Mouse (Mus musculus): ENCODE measurements around the gene Fxr1.

Fxr1 gene

GRCm38 (mm10) chr3:34019540-34020381 is at the start of gene Fxr1:
Fxr1 (plus strand) TSS chr3:34019943.
- under 1% methylated on average over 79 of the region's 97 CpGs for WGBS

GRCm38 (mm10) chr3:33979395-33979794 is 40.3 kb upstream of the Fxr1 start:
- 75% methylated on average over 6 of the region's 6 CpGs for WGBS

- 92% methylated on average over 5 of the region's 5 CpGs for WGBS
Measured at GRCm38 (mm10) chr3:33982746-33983145, 37.0 kb upstream of the Fxr1 start.

- WGBS: 84% methylated on average over 8 of the region's 8 CpGs
Measured at GRCm38 (mm10) chr3:33989302-33989701, 30.4 kb upstream of the Fxr1 start.

GRCm38 (mm10) chr3:33990451-33990850 is 29.3 kb upstream of the Fxr1 start:
- WGBS: 84% methylated on average over 10 of the region's 10 CpGs

- 63% methylated on average over 8 of the region's 8 CpGs for WGBS
Measured at GRCm38 (mm10) chr3:33990921-33991320, 28.8 kb upstream of the Fxr1 start.

- WGBS: 81% methylated on average over 14 of the region's 14 CpGs
Measured at GRCm38 (mm10) chr3:33993421-33994126, 26.2 kb upstream of the Fxr1 start.

- 73% methylated on average over 3 of the region's 3 CpGs for whole genome bisulfite sequencing
Measured at GRCm38 (mm10) chr3:33994127-33994488, 25.6 kb upstream of the Fxr1 start.

GRCm38 (mm10) chr3:34003860-34004259 is 15.9 kb upstream of the Fxr1 start:
- 76% methylated on average over 3 of the region's 3 CpGs for WGBS

GRCm38 (mm10) chr3:34006301-34006700 is 13.4 kb upstream of the Fxr1 start:
- WGBS: 53% methylated on average over 2 of the region's 2 CpGs

- WGBS: 81% methylated on average over 3 of the region's 3 CpGs
Measured at GRCm38 (mm10) chr3:34006824-34007223, 12.9 kb upstream of the Fxr1 start.

GRCm38 (mm10) chr3:34007611-34008010 is 12.1 kb upstream of the Fxr1 start:
- WGBS: 70% methylated on average over 4 of the region's 4 CpGs

- WGBS: 61% methylated on average over 6 of the region's 6 CpGs
Measured at GRCm38 (mm10) chr3:34008191-34008590, 11.6 kb upstream of the Fxr1 start.

GRCm38 (mm10) chr3:34020382-34021258 is 877 bp downstream of the Fxr1 start:
- under 1% methylated on average over 49 of the region's 70 CpGs for WGBS

- 38% methylated on average over 4 of the region's 4 CpGs for WGBS
Measured at GRCm38 (mm10) chr3:34021259-34021828, 1.6 kb downstream of the Fxr1 start.

GRCm38 (mm10) chr3:34030601-34031000 is 10.9 kb downstream of the Fxr1 start:
- 65% methylated on average over 3 of the region's 3 CpGs for WGBS

GRCm38 (mm10) chr3:34033720-34034364 is 14.1 kb downstream of the Fxr1 start:
- 35% methylated on average over 3 of the region's 3 CpGs for WGBS

GRCm38 (mm10) chr3:34034803-34035202 is 15.1 kb downstream of the Fxr1 start:
- 61% methylated on average over 1 of the region's 1 CpGs for WGBS

GRCm38 (mm10) chr3:34035706-34036105 is 16.0 kb downstream of the Fxr1 start:
- 92% methylated on average over 3 of the region's 3 CpGs for WGBS

- 72% methylated on average over 4 of the region's 4 CpGs for WGBS
Measured at GRCm38 (mm10) chr3:34041990-34042389, 22.2 kb downstream of the Fxr1 start.

GRCm38 (mm10) chr3:34062352-34062751 is 42.6 kb downstream of the Fxr1 start:
- 68% methylated on average over 2 of the region's 2 CpGs for WGBS
